Mouse (Mus musculus) MN1 (cell line): ENCODE measurements around the gene Rreb1.

Experiments
- DNase-seq: peaks from one replicate; pipeline ENCODE4 v3.0.0-alpha.2; 2016; ENCODE audit warnings: low spot score

Gene Rreb1

GRCm38 (mm10) chr13:37779251-37779667 lies 1.1 kb downstream of the Rreb1 start:
- no peak for DNase-seq

GRCm38 (mm10) chr13:37781557-37781956 lies 3.4 kb downstream of the Rreb1 start:
- DNase-seq, result no peak

GRCm38 (mm10) chr13:37782144-37782543 lies 3.9 kb downstream of the Rreb1 start:
- no peak for DNase-seq

GRCm38 (mm10) chr13:37783676-37784075 lies 5.5 kb downstream of the Rreb1 start:
- DNase-seq, result no peak

- DNase-seq, result no peak
Observed at GRCm38 (mm10) chr13:37784226-37784625, 6.0 kb downstream of the Rreb1 start.

- no peak for DNase-seq
Observed at GRCm38 (mm10) chr13:37792739-37793336, 14.6 kb downstream of the Rreb1 start.

GRCm38 (mm10) chr13:37798811-37799210 lies 20.6 kb downstream of the Rreb1 start:
- no peak for DNase-seq

GRCm38 (mm10) chr13:37799413-37799812 lies 21.2 kb downstream of the Rreb1 start:
- DNase-seq, result no peak

GRCm38 (mm10) chr13:37801101-37802075 lies 23.2 kb downstream of the Rreb1 start:
- no peak for DNase-seq

GRCm38 (mm10) chr13:37802246-37803003 lies 24.2 kb downstream of the Rreb1 start:
- no peak for DNase-seq

- no peak for DNase-seq
Observed at GRCm38 (mm10) chr13:37803244-37803643, 25.0 kb downstream of the Rreb1 start.

- no peak for DNase-seq
Observed at GRCm38 (mm10) chr13:37804023-37804422, 25.8 kb downstream of the Rreb1 start.

- no peak for DNase-seq
Observed at GRCm38 (mm10) chr13:37815001-37815400, 36.8 kb downstream of the Rreb1 start.

GRCm38 (mm10) chr13:37816736-37817135 lies 38.5 kb downstream of the Rreb1 start:
- no peak for DNase-seq

- peak; percentile 16 for DNase-seq
Observed at GRCm38 (mm10) chr13:37821413-37821812, 43.2 kb downstream of the Rreb1 start.

GRCm38 (mm10) chr13:37824331-37824920 lies 46.2 kb downstream of the Rreb1 start:
- DNase-seq, result no peak

- DNase-seq, result no peak
Observed at GRCm38 (mm10) chr13:37824956-37825645, 46.9 kb downstream of the Rreb1 start.

- DNase-seq, result peak; percentile 44
Observed at GRCm38 (mm10) chr13:37825646-37826280, 47.6 kb downstream of the Rreb1 start.

GRCm38 (mm10) chr13:37826281-37826993 lies 48.2 kb downstream of the Rreb1 start:
- peak; percentile 34 for DNase-seq

GRCm38 (mm10) chr13:37826994-37827262 lies 48.7 kb downstream of the Rreb1 start:
- DNase-seq, result no peak
